Mouse (Mus musculus): ENCODE results near the gene Gopc. TPM values are rescaled to one million over a fixed set of nuclear protein-coding genes. Genes with fewer than 3 reads are reported as not detected.

Gene Gopc
- polyA plus RNA-seq, 2 experiments = 2.8 to 3.0 TPM

DNA sequence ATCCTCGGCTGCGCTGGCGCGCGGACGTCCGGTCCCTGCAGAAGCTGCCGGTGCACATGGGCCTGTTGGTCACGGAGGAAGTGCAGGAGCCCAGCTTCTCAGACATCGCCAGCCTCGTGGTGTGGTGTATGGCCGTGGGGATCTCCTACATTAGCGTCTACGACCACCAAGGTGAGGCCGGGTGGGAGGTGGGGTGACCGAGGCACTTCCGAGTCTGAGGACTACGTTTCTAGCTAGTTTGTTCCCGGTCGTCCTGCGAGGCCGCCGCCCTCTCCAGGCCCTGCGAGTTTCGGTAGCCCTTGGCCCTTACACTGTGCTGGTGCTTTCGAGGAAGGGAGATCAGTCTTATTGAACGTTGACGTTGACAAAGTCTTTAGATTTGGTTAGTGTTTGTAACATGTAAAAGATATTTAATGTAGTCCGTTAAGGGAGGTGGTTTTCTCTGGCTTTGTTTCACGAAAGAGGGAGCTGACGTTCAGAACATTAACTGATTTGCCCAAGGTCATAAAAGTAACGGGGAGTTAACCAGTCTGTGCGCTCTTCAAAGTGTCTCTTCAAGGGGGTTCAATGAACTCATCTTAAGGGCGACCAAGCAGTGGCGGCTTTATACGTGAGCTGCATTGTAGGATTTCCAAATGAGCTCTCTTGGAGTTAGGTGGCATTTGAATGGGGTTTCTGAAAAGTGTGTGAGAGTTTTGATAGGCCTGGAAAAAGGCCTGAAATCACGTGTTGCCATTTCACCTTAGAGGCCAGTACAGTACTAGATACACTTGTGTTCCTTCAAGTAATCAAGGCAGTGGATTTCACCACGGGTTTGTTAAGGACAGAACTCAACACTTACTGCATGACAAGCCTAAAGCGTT, 36.3 kb upstream of the Gopc start:
- no peak for TF ChIP-seq EP300 (IDR thresholded peaks at IDR 0.05; ENCODE audit: low read depth)
- DNase-seq (ENCODE audit: low read depth in 3 of 3, low spot score in 3 of 3) (peak in 1 of 3 experiments; percentile 17), ATAC-seq (ENCODE audit: insufficient read depth) (peak; percentile 29)
- H3K36me3 ChIP-seq (replicated peaks; ENCODE audit: control insufficient read depth, insufficient read depth, low read depth) = no peaks in the 10 kb centered on the region
- no peaks in the 10 kb centered on the region for H3K9me3 ChIP-seq (ENCODE audit: control insufficient read depth, low read length)
- WGBS (ENCODE audit: insufficient replicate concordance) = under 1% methylated on average over 39 of the region's 39 CpGs
- H3K4me1 ChIP-seq (replicated peaks; ENCODE audit: control insufficient read depth in 2 of 2, insufficient read depth in 2 of 2, low read length in 1 of 2) = peaks cover 15 to 21% of the 10 kb centered on the region in 2 experiments
- H3K27me3 ChIP-seq (ENCODE audit: control insufficient read depth, insufficient read depth, low read length) = no peaks in the 10 kb centered on the region
- H3K4me2 ChIP-seq (ENCODE audit: low read depth) = peak overlapping the region; percentile 72
- peak overlapping the region; percentile 23; the same call in 1 of the 2 replicates for H3K27ac ChIP-seq
- peak overlapping the region; percentile 83 to 87 for H3K4me3 ChIP-seq (ENCODE audit: insufficient read depth in 1 of 2, low read depth in 2 of 2, low read length in 2 of 2)
- peak overlapping the region; percentile 75 for H3K9ac ChIP-seq (replicated peaks)

DNA sequence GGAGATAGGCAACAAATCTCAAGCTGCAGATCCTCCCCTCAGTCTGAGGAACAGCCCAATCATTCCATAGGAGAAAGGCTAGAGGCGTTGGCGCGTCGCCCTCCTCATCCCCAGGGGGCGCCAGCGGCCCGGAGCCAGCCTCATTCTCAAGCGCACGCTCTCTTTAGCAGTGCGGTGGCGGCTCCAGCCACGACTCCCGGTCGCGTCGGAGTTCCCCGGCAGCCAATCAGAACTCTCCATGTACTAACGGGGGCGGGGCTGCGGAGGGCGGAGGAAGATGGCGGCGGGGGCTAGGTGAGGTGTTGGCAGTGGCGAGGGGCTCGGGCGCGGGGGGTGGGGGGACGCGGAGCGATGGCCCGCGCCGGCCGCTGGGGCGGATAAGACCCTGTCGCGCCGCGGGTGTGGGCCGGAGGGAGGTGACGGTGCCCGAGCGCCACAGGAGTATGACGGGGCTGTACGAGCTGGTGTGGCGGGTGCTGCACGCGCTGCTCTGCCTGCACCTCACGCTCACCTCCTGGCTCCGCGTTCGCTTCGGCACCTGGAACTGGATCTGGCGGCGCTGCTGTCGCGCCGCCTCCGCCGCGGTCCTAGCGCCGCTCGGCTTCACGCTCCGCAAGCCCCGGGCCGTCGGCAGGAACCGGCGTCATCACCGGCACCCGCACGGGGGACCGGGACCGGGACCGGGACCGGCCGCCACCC, 35.5 kb upstream of the Gopc start, which contains the start of gene Nus1:
TSS of gene Nus1 (plus strand) at position 249 of the 699 bp plus-strand sequence.
- WGBS (ENCODE audit: insufficient replicate concordance) = under 1% methylated on average over 64 of the region's 79 CpGs
- H3K36me3 ChIP-seq (replicated peaks; ENCODE audit: control insufficient read depth, insufficient read depth, low read depth) = no peaks in the 10 kb centered on the region
- ATAC-seq (ENCODE audit: insufficient read depth) (peak; percentile 96), DNase-seq (ENCODE audit: low read depth in 3 of 3, low spot score in 3 of 3) (peak; percentile 89 to 92 (median 90))
- H3K27me3 ChIP-seq (ENCODE audit: control insufficient read depth, insufficient read depth, low read length) = no peaks in the 10 kb centered on the region
- H3K9ac ChIP-seq (replicated peaks) = peak within 1 kb of the TSS; percentile 75
- peak within 1 kb of the TSS; percentile 23; the same call in 1 of the 2 replicates for H3K27ac ChIP-seq
- H3K9me3 ChIP-seq (ENCODE audit: control insufficient read depth, low read length) = no peaks in the 10 kb centered on the region
- H3K4me3 ChIP-seq (ENCODE audit: insufficient read depth in 1 of 2, low read depth in 2 of 2, low read length in 2 of 2) = peak within 1 kb of the TSS; percentile 83 to 87
- peak within 1 kb of the TSS; percentile 72 for H3K4me2 ChIP-seq (ENCODE audit: low read depth)
- peaks cover 15 to 21% of the 10 kb centered on the region in 2 experiments for H3K4me1 ChIP-seq (replicated peaks; ENCODE audit: control insufficient read depth in 2 of 2, insufficient read depth in 2 of 2, low read length in 1 of 2)
- no peak for TF ChIP-seq EP300 (IDR thresholded peaks at IDR 0.05; ENCODE audit: low read depth)
- peak; percentile 98 for TF ChIP-seq CTCF (IDR thresholded peaks at IDR 0.05; ENCODE audit: low read depth)

DNA sequence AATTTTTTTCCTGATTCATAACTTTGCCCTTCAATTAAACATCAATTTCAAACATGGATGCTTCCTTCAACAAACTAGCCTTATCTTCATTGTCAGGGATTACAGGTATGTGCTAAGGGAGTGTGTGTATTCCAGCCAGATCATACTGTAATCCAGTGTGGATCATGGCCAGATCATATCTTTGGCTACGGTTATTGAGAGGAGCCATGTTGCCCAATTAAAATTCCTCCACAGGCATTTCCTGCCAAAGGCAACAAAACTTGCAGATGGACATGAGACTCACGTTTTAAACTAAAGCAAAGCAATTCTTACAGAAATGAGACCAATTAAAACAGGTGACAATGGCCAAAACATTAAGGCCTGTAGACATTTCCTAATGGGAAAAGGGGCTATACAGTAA, 34.5 kb upstream of the Gopc start:
- Histone ChIP-seq H3K4me2 (ENCODE audit: low read depth) (peak overlapping the region; percentile 61), H3K36me3 (replicated peaks; ENCODE audit: control insufficient read depth, insufficient read depth, low read depth) (no peaks in the 10 kb centered on the region), H3K4me1 (replicated peaks; ENCODE audit: control insufficient read depth in 2 of 2, insufficient read depth in 2 of 2, low read length in 1 of 2) (peaks cover 15 to 21% of the 10 kb centered on the region in 2 experiments), H3K9ac (replicated peaks) (no peak overlapping the region), H3K9me3 (ENCODE audit: control insufficient read depth, low read length) (no peaks in the 10 kb centered on the region), H3K4me3 (ENCODE audit: insufficient read depth in 1 of 2, low read depth in 2 of 2, low read length in 2 of 2) (peak overlapping the region in 1 of 2 experiments; percentile 83; a peak in 1 of 4 replicates), H3K27ac (no peak overlapping the region), H3K27me3 (ENCODE audit: control insufficient read depth, insufficient read depth, low read length) (no peaks in the 10 kb centered on the region)
- ATAC-seq (ENCODE audit: insufficient read depth) = no peak
- 36% methylated on average over 2 of the region's 2 CpGs for WGBS (ENCODE audit: insufficient replicate concordance)
- no peak for DNase-seq (ENCODE audit: low read depth in 3 of 3, low spot score in 3 of 3)
- TF ChIP-seq EP300 (IDR thresholded peaks at IDR 0.05; ENCODE audit: low read depth) (no peak), CTCF (IDR thresholded peaks at IDR 0.05; ENCODE audit: low read depth) (no peak)

DNA sequence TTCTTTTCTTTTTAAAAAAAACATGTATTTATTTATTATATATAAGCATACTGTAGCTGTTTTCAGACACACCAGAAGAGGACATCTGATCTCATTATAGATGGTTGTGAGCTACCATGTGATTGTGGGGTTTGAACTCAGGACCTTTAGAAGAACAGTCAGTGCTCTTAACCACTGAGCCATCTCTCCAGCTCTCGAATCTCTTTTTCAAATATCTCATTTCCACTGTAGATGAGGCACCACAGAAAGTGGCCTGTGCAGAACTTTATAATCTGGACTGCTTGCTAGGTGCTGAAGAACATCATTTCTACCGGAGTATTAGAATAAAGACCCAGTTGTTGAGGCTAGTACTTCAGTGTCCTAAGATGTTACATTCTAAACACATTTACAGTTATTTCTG, 33.1 kb upstream of the Gopc start:
- WGBS (ENCODE audit: insufficient replicate concordance) = 52% methylated on average over 2 of the region's 2 CpGs

GRCm38 (mm10) chr10:52407526-52407925, 25.6 kb upstream of the Gopc start:
- ATAC-seq (ENCODE audit: insufficient read depth) (no peak), DNase-seq (ENCODE audit: low read depth in 3 of 3, low spot score in 3 of 3) (no peak)
- no peaks in the 10 kb centered on the region for H3K27me3 ChIP-seq (ENCODE audit: control insufficient read depth, insufficient read depth, low read length)
- no peak overlapping the region for H3K4me3 ChIP-seq (ENCODE audit: insufficient read depth in 1 of 2, low read depth in 2 of 2, low read length in 2 of 2)
- no peaks in the 10 kb centered on the region for H3K36me3 ChIP-seq (replicated peaks; ENCODE audit: control insufficient read depth, insufficient read depth, low read depth)
- H3K9me3 ChIP-seq (ENCODE audit: control insufficient read depth, low read length) = no peaks in the 10 kb centered on the region
- WGBS (ENCODE audit: insufficient replicate concordance) = 74% methylated on average over 2 of the region's 2 CpGs
- TF ChIP-seq EP300 (IDR thresholded peaks at IDR 0.05; ENCODE audit: low read depth) (no peak), CTCF (IDR thresholded peaks at IDR 0.05; ENCODE audit: low read depth) (no peak)
- no peaks in the 10 kb centered on the region for H3K4me1 ChIP-seq (replicated peaks; ENCODE audit: control insufficient read depth in 2 of 2, insufficient read depth in 2 of 2, low read length in 1 of 2)
- H3K9ac ChIP-seq (replicated peaks) = no peak overlapping the region
- H3K27ac ChIP-seq = no peak overlapping the region
- no peak overlapping the region for H3K4me2 ChIP-seq (ENCODE audit: low read depth)

More for the DNA sequence above, 33.1 kb upstream of the Gopc start:
- Histone ChIP-seq H3K4me1 (replicated peaks; ENCODE audit: control insufficient read depth in 2 of 2, insufficient read depth in 2 of 2, low read length in 1 of 2) (peaks cover 13 to 19% of the 10 kb centered on the region in 2 experiments), H3K9ac (replicated peaks) (no peak overlapping the region), H3K27me3 (ENCODE audit: control insufficient read depth, insufficient read depth, low read length) (no peaks in the 10 kb centered on the region), H3K4me2 (ENCODE audit: low read depth) (no peak overlapping the region), H3K4me3 (ENCODE audit: insufficient read depth in 1 of 2, low read depth in 2 of 2, low read length in 2 of 2) (no peak overlapping the region), H3K36me3 (replicated peaks; ENCODE audit: control insufficient read depth, insufficient read depth, low read depth) (no peaks in the 10 kb centered on the region), H3K9me3 (ENCODE audit: control insufficient read depth, low read length) (no peaks in the 10 kb centered on the region), H3K27ac (no peak overlapping the region)
- ATAC-seq (ENCODE audit: insufficient read depth) (no peak), DNase-seq (ENCODE audit: low read depth in 3 of 3, low spot score in 3 of 3) (no peak)
- TF ChIP-seq CTCF (IDR thresholded peaks at IDR 0.05; ENCODE audit: low read depth) (no peak), EP300 (IDR thresholded peaks at IDR 0.05; ENCODE audit: low read depth) (no peak)

All from liver, embryonic 14.5 days (tissue).